Mouse (Mus musculus) G1E-ER4 (cell line): Measurements from ENCODE around the gene Tekt3. TPM values are rescaled to one million over a fixed set of nuclear protein-coding genes. Genes with fewer than 3 reads are reported as not detected.

Experiments
- GATA1 ChIP-seq: IDR thresholded peaks from one replicate; pipeline ENCODE4 v1.8.0; 2012; ENCODE audit warnings: low read length, inconsistent platforms
- polyA plus RNA-seq: library from polyadenylated mRNA; stranded (reverse); fragments of >175 nt; gene quantifications from 2 replicates; pipeline ENCODE4 v1.2.3, GENCODE M21; 2012

Tekt3 gene
- polyA plus RNA-seq, 1 experiment, result not detected

DNA sequence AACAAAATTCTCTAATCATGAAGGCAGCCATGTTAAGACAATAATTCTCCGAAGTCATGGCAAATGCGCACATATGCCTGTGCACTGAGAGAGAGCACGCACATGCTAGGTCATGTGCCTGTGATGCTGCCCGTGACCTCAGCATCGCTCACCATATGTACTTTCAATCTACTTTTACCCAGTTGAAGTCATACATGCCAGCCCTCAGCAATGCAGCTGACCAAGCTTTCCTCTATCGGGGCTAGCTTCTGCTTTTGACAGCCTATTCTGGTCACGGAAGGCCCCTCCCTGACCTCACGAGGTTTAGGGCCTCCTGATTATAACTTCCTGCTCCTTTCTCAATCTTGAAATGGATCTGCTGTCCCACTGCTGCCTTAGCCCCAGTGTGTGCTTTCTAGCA lies 15.1 kb upstream of the Tekt3 start:
- no peak for TF ChIP-seq GATA1

DNA sequence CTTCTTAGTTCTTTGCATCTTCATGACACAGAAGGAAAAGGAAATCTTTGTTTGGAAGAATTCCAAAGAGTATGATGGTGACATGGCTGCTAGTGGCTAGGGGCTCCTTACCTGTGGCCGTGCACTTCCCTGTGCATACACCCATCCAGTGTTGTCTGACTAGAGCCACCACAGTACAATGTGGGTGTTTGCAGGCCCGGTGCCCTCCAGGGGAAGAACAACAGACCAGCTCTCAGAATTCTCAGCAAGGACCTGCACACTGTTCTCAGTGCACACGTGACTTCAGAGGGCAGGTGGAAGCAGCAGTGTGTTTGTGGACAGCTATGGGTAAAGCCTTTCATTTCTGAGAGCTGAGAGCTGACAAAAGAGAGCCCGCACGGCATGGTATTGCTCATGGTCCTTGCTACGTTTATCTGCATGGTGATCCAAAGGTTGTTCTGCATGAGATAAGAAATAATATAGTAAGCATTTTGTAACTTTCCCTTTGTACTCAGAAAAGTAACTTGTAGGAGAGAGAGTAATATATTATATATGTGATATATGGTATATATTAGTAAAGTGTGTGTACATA lies 11.0 kb upstream of the Tekt3 start:
- no peak for TF ChIP-seq GATA1

DNA sequence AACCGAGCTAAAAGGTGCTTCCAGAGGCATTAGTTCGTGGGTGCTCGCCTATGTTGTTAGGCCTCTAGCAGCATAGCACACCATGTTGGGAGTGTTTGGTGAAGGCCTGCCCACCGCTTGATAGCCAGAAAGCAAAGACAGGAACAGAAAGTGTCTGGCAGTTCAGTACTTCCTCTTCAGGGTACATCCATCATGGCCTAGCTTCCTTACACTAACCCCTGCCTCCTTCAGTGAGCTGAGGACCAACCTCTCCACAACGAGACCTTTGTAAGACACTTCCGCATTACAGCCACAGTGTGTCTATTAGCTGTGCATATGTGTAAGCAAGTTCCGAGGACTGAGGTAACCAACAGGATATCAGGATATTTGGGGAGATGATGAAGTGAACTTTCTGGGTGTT lies 10.4 kb upstream of the Tekt3 start:
- no peak for TF ChIP-seq GATA1

DNA sequence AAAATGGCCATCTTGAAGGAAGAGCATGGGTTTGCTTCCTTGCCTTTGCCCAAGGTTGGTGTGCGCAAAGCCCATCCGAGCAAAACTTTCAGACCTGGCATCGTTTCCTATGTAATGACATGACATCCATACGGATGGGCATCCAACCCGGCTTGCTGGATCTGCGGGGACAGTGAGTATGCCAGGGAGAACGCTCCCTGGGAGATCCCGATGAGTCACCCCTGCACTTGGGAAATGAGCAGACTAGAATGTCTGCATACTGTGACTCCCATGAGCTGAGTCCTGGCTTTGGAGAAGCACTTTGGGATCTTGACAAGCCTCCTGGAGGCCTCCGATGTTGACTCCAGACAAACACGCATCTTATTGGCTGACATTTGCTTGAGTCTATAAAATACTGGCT lies 9.5 kb upstream of the Tekt3 start:
- no peak for TF ChIP-seq GATA1

DNA sequence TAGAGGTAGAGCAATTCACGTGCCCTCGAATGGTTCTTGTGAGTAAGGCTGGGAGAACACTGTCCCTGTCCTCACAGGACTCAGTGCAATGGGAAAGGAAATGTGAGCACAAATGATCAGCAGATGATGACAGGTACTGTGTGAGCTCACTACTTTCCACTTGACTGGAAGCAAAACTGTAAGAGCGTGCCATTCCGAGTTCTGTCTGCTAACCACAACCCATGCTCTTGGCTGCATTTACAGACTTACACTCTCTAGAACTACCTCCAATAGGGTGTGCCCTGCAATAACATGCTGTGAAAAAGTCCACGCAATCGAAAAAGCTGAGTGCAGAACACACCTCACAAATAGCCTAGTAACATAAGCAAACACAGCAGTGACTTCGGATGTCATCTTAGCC lies 5.9 kb upstream of the Tekt3 start:
- TF ChIP-seq GATA1, result no peak

DNA sequence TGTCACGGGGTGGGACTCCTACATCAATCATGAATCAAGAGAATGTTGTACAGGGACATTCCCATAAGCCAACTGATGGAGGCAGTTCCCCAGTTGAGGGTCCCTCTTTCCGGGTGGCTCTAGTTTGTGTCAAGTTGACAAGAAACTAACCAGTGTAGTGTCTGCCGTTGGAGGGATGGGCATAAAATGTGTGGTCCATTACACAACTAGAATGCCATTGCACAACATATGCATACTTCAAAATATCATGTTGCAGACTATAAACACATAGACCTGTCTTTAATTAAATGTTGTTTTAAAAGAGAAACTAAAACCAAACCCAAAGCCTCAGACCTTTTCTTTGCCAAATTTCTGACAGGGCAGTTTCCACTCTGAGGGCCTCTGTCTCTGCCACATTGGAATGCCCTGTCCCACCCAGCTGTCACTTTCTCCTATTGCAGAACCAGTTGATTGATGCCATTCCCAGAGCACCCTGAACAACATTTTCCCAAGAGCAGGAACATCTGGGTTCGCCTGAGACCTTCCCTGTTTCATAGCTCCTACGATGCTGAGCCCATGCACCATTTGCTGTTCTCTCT lies 3.0 kb upstream of the Tekt3 start:
- TF ChIP-seq GATA1, result no peak

DNA sequence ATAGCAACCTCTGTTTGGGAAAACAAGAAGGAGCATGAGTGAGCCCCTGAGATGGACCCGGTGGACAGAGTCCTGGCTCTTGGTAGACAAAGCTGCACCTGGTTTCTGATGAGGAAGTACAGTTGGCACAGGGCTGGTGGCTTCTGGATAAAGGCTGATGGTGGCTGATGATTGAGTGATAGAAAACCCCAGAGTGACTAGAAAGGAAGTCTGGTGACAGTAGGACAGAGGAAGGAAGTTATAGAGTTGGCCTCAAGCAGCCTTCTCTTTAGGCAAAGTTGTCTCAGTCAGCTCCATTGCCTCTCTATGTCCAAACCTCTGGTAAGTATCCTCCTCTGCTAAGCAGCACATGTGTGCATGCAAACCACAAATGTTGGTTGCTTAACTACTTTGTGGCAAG lies 1.5 kb upstream of the Tekt3 start:
- no peak for TF ChIP-seq GATA1

DNA sequence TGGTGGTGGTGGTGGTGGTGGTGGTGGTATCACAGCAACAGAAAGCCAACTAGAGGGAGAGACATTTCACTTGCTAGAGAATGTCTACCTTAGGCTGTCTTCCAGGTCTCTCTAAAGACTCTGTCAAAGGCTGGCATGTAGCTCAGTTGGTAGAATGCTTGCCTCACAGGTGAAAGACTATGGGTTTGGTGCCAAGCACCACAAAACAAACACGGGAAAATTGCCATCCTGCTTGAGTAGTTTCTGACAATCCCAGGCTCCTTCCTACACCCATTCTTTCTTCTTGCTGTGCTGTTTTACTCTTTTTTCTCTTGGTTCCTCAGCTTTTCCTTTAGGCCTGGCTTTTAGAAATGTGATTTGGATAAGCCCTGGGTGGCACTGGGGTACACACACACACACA lies 5.1 kb downstream of the Tekt3 start:
- TF ChIP-seq GATA1, result no peak

DNA sequence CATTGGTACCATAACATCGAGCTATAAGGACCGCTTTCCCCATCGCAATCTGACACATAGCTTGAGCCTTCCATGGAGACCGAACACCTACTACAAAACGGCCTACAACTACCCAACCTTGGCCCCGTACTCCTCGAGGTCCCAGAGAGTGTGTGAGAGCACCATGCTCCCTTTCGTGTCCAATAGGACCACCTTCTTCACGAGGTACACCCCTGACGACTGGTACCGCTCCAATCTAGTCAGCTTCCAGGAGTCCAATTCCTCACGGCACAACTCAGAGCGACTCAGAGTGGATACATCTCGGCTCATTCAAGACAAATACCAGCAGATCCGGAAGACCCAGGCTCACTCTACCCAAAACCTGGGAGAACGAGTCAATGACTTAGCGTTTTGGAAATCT lies 8.6 kb downstream of the Tekt3 start:
- no peak for TF ChIP-seq GATA1

DNA sequence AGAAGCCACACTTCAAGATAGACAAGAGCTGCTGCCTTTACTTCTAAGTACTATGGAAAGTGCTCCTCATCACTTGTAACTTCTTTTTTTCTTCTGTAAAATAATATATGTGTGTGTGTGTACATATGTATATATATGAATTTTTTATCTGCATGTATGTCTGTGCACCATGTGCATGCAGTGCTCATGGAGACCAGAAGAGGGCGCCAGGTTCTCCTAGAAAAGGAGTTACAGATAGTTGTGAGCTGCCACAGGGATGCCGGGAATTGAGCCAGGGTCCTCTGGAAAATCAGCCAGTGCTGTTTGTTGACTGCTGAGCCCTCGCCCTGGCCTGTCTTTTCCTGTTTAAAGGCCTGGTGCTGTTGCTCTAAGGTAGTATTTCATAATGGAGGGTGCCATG lies 23.1 kb downstream of the Tekt3 start:
- no peak for TF ChIP-seq GATA1

DNA sequence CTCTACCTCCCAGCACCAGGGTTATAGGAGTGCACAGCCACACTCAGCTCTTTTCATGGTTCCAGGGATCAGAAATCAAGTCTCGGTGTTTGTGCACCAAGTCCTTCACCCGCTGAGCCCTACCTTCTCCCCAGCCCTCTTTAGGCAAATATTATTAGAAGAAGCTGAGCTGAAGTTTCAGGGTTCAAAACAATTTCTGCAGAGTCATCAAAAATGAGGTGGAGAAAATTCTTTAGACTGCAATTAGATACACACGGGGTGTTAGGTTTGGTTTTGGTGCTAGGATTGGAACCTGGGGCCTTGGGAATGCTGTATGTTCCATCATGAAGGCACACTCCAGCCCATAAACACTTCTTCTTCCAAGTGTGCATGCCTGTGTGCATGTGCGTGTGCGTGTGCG lies 27.2 kb downstream of the Tekt3 start:
- TF ChIP-seq GATA1, result no peak

DNA sequence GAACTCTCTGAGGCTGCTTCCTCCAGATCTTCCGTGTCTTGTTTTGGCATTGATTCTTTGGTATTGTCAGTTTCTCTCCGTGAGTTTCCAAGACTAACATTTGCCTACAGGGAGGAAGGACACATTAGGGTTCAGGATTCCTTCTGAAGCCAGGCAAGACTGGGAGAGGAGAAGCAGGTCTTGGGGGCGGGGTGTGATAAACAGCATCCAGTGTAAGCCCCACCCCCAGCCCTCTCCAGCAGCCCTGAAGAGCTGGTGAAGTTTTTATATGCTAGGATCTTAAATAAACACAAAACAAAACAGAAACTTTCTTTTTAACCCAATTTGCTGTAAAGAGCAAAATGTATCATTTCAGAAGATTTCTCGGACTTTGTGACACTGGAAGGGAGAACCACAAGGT lies 28.8 kb downstream of the Tekt3 start:
- TF ChIP-seq GATA1, result no peak

DNA sequence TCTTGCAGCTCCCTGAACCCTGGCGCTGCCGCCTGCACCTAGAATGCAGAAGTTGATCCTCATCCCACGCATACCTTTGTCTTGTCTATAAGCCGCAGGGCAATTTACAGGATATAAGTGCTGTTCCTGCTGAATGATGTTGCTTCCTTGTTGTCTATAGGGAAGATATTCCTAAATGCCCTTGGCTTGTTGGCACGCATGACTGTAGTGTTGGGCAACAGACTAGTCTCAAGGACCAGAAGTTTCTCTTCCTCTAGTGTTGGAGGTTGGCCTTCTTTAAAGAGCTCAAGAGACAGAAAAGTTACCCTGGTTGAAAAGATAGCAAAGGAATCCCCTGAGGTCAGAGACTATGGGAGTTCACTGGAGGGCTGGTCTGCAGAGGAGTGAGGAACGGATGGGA lies 29.5 kb downstream of the Tekt3 start:
- no peak for TF ChIP-seq GATA1

DNA sequence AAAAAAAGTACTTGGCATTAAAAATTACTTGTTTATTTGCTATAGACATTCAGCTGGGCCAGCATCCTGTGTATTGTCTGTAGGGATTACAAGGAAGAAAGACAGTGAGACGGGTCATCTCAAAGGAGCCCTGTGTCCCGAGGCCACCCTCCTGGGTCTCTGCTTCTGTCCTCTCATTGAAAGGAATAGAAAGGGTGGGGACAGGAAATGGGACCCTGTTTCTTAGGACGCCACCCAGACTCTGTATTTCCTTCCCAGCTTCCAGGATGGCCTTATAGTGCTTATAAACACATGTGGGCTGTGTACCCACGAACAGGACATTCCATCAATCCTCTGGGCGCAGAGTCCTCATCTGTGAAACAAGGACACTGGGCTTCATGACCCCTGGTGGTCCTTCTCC lies 30.8 kb downstream of the Tekt3 start:
- TF ChIP-seq GATA1, result no peak

DNA sequence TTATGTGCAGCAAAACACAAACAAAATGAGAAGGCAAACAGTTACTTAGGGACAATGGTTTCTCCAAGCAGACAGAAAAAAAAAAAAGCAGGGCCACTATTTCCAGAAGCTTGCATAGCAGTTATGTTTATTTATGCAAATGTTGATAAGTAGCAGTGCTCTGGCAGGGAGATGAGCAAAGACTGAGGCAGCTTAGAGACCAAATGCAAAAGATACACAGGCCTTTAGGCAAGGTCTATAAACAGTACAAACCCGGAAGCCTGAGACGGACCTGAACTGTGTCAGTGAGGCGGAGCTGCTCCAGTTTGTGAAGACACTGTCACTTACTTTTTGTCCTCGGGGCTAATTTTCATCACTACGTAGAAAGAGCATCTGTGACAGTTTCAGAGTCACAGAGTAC lies 32.1 kb downstream of the Tekt3 start:
- TF ChIP-seq GATA1, result no peak

DNA sequence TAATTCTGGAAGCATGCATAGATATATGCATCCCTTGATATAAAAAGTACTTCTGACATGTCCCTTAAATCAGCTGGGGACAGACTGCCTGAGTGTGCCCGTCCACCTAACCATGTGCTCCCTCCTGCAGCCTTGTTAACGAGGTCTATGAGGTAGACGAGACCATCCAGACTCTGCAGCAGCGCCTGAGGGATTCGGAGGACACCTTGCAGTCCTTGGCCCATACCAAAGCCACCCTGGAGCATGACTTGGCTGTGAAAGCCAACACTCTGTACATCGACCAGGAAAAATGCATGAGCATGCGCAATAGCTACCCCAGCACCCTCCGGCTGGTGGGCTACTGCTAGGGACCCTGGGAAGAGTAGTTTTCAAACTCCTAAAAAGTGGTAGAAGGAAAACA lies 33.0 kb downstream of the Tekt3 start:
- TF ChIP-seq GATA1, result no peak

DNA sequence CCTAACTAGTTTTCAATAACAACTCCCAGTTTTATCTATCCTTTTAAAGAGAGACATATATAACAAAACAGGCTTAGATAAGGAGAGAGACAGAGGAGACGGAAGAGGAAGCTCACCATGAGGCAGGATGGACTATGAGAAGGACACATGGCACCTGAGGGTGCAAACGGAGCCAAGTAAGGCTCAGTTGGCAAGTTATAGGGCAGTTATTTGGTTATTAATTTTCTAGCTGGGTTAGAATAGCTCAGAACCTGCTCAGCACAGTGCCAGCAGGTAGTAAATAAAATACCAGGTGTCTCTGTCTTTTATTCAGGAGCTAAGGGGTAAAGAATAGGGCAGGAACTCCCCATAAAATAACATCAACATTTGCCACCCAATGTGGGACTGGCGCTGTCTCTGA lies 36.6 kb downstream of the Tekt3 start:
- TF ChIP-seq GATA1, result no peak

DNA sequence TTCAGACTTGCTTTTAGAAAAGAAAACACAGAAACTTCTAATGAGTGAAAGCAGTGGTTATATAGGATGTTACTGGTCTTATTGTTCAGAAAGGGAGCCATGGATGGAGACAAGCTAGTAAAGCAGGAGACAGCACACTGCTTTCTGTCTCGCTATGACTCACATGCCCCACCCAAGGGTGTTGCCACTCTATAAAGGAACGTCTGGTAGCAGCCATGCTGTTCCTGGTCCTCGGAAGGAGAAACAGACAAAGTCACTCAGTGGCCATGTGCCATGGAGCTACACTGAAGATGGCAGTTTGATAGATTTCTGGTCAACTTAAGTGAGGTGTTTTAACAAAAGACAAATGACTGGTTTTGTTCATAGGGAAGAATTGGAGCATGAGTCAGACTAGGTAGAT lies 37.9 kb downstream of the Tekt3 start:
- TF ChIP-seq GATA1, result no peak
